Mouse (Mus musculus): ENCODE results near the gene Ifit1. TPM values are rescaled to one million over a fixed set of nuclear protein-coding genes. Genes with fewer than 3 reads are reported as not detected.

Gene Ifit1
- polyA plus RNA-seq, 1 experiment from 2014 or later, result 1.3 TPM

GRCm38 (mm10) chr19:34656511-34657298, 16.0 kb downstream of the Ifit1 start:
- Histone ChIP-seq H3K4me3 (no peak overlapping the region), H3K9ac (no peak overlapping the region), H3K27ac (replicated peaks) (peak overlapping the region; percentile 44), H3K9me3 (no peaks in the 10 kb centered on the region), H3K4me2 (peak overlapping the region; percentile 4; the same call in 1 of the 2 replicates), H3K36me3 (no peaks in the 10 kb centered on the region), H3K27me3 (replicated peaks) (no peaks in the 10 kb centered on the region), H3K4me1 (peaks cover 18% of the 10 kb centered on the region)
- ATAC-seq (ENCODE audit: extremely low read depth, insufficient number of reproducible peaks, low FRiP score, low TSS enrichment), result peak; percentile 84
- WGBS, result 12% methylated on average over 2 of the region's 2 CpGs

- Histone ChIP-seq H3K4me3 (peak overlapping the region; percentile 50), H3K9me3 (no peaks in the 10 kb centered on the region), H3K4me2 (peak overlapping the region; percentile 66), H3K4me1 (peaks cover 11% of the 10 kb centered on the region), H3K9ac (peak overlapping the region; percentile 62; the same call in 1 of the 2 replicates), H3K27me3 (replicated peaks) (no peaks in the 10 kb centered on the region), H3K36me3 (no peaks in the 10 kb centered on the region), H3K27ac (replicated peaks) (peak overlapping the region; percentile 51; the same call in 1 of the 2 replicates)
- ATAC-seq (ENCODE audit: extremely low read depth, insufficient number of reproducible peaks, low FRiP score, low TSS enrichment), result peak; percentile 85
- WGBS, result 8% methylated on average over 13 of the region's 13 CpGs
Observed at GRCm38 (mm10) chr19:34662067-34662507, 21.4 kb downstream of the Ifit1 start.

- H3K4me1 ChIP-seq, result peaks cover 7% of the 10 kb centered on the region
- H3K27me3 ChIP-seq (replicated peaks), result no peaks in the 10 kb centered on the region
- ATAC-seq (ENCODE audit: extremely low read depth, insufficient number of reproducible peaks, low FRiP score, low TSS enrichment), result no peak
- H3K4me2 ChIP-seq, result peak overlapping the region; percentile 66
- no peak overlapping the region; the same call in 1 of the 2 replicates for H3K4me3 ChIP-seq
- H3K36me3 ChIP-seq, result no peaks in the 10 kb centered on the region
- H3K27ac ChIP-seq (replicated peaks), result 0 out of 2 replicates have a peak overlapping the region, but pooled peaks have one; percentile 51
- no peaks in the 10 kb centered on the region for H3K9me3 ChIP-seq
- whole genome bisulfite sequencing, result 51% methylated on average over 4 of the region's 5 CpGs
- 0 out of 2 replicates have a peak overlapping the region, but pooled peaks have one; percentile 62 for H3K9ac ChIP-seq
Observed at GRCm38 (mm10) chr19:34662740-34663139, 22.1 kb downstream of the Ifit1 start.

DNA sequence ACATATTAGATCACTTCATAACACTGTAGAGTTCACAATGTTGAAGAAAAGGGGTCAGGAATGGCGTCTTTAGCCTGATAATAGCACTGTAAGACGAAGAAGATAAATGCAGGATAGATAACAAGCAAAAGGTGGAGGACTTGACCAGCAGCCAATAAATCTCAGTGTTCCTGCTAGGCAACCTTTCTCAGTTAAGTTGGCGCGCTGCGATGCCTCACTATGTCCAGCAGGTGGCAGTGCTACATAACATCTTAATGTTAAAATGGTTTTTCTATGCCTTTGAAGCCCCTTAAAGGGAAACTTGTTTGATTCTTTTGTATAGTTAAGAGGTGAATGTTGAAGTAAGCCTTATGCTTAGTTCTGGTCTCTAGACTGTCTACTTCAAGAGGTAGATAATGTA, 25.5 kb downstream of the Ifit1 start:
- no peak for ATAC-seq (ENCODE audit: extremely low read depth, insufficient number of reproducible peaks, low FRiP score, low TSS enrichment)
- Histone ChIP-seq H3K4me2 (no peak overlapping the region), H3K4me3 (no peak overlapping the region), H3K4me1 (peaks cover 7% of the 10 kb centered on the region), H3K36me3 (no peaks in the 10 kb centered on the region), H3K27ac (replicated peaks) (no peak overlapping the region), H3K9ac (no peak overlapping the region), H3K9me3 (no peaks in the 10 kb centered on the region), H3K27me3 (replicated peaks) (no peaks in the 10 kb centered on the region)
- WGBS, result under 1% methylated on average over 5 of the region's 5 CpGs

DNA sequence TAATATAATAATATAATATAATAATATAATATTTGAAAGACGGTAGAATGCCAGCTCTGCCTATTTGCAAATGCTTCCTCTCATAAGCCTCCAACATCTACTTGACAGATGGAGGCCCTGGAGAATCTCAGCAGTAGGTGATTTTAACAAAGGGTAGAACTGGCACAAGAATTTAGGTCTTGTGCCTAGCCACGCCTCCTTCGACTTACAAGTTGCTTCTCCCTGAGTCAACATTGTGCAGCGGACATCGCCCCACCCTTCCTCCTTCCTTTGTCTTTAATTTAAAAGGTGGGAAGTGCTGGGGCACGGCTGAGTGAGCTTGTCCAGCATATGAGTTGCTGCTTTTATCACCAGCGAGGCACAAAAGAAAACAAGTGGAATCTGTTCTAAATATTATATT, 32.8 kb downstream of the Ifit1 start:
- no peak overlapping the region for H3K9ac ChIP-seq
- no peak overlapping the region for H3K27ac ChIP-seq (replicated peaks)
- H3K36me3 ChIP-seq, result peaks cover 16% of the 10 kb centered on the region; the same call in 1 of the 2 replicates
- H3K4me2 ChIP-seq, result no peak overlapping the region
- H3K9me3 ChIP-seq, result no peaks in the 10 kb centered on the region
- H3K4me1 ChIP-seq, result peaks cover 12% of the 10 kb centered on the region
- no peak for ATAC-seq (ENCODE audit: extremely low read depth, insufficient number of reproducible peaks, low FRiP score, low TSS enrichment)
- no peaks in the 10 kb centered on the region for H3K27me3 ChIP-seq (replicated peaks)
- WGBS, result 58% methylated on average over 7 of the region's 7 CpGs
- no peak overlapping the region for H3K4me3 ChIP-seq

DNA sequence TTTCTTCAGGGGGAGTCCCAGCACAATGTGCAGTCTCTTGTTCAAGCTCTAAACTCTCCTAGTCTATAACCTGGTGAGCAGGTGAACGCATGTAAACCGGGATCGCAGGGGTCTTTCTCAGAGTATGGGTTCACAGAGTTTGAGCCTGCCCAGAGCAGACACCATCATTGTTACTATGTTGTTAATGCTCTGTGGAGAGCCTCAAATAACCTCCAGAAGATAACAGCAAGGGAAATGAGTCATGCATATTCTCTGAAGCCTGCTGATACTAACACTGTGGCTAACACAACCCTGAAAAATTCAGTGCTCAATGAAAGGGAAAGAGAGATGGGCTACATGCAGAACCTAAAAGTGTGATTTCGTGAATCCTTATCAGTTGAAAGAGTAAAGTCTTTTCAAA, 37.8 kb downstream of the Ifit1 start:
- Histone ChIP-seq H3K4me1 (peaks cover 14% of the 10 kb centered on the region), H3K27me3 (replicated peaks) (no peaks in the 10 kb centered on the region), H3K9me3 (no peaks in the 10 kb centered on the region), H3K4me2 (no peak overlapping the region), H3K36me3 (peaks cover 11% of the 10 kb centered on the region; the same call in 1 of the 2 replicates), H3K9ac (0 out of 2 replicates have a peak overlapping the region, but pooled peaks have one; percentile 24), H3K4me3 (no peak overlapping the region), H3K27ac (replicated peaks) (no peak overlapping the region)
- WGBS, result 40% methylated on average over 4 of the region's 4 CpGs
- no peak for ATAC-seq (ENCODE audit: extremely low read depth, insufficient number of reproducible peaks, low FRiP score, low TSS enrichment)

DNA sequence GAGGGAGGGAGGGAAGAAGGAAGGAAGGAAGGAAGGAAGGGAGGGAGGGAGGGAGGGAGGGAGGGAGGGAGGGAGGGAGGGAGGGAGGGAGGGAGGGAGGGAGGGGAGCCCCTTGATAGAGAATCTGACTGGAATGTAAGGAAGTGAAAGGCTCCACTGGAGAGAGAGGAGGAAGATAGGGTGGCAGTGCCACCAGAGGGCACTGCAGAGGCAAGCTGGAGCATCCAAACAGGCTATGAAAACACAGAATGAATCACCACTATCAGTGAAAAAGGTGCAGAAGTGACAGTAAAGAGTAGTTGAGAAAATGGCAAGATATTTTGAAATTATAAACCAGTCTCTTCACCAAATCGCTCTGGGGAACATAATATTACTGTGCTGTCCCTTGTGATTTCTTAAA, 44.2 kb downstream of the Ifit1 start:
- no peak overlapping the region for H3K4me2 ChIP-seq
- H3K4me1 ChIP-seq, result peaks cover 4% of the 10 kb centered on the region; the same call in 1 of the 2 replicates
- H3K9me3 ChIP-seq, result no peaks in the 10 kb centered on the region
- 50% methylated on average over 1 of the region's 1 CpGs for WGBS
- H3K9ac ChIP-seq, result no peak overlapping the region
- no peak overlapping the region for H3K27ac ChIP-seq (replicated peaks)
- ATAC-seq (ENCODE audit: extremely low read depth, insufficient number of reproducible peaks, low FRiP score, low TSS enrichment), result no peak
- H3K27me3 ChIP-seq (replicated peaks), result no peaks in the 10 kb centered on the region
- H3K36me3 ChIP-seq, result no peaks in the 10 kb centered on the region
- no peak overlapping the region for H3K4me3 ChIP-seq

- Histone ChIP-seq H3K4me1 (peaks cover 4% of the 10 kb centered on the region; the same call in 1 of the 2 replicates), H3K36me3 (no peaks in the 10 kb centered on the region), H3K9me3 (no peaks in the 10 kb centered on the region), H3K4me3 (no peak overlapping the region), H3K4me2 (no peak overlapping the region), H3K27ac (replicated peaks) (no peak overlapping the region), H3K27me3 (replicated peaks) (no peaks in the 10 kb centered on the region), H3K9ac (no peak overlapping the region)
- ATAC-seq (ENCODE audit: extremely low read depth, insufficient number of reproducible peaks, low FRiP score, low TSS enrichment), result no peak
- WGBS, result 88% methylated on average over 1 of the region's 1 CpGs
Observed at GRCm38 (mm10) chr19:34685530-34685929, 44.9 kb downstream of the Ifit1 start.

DNA sequence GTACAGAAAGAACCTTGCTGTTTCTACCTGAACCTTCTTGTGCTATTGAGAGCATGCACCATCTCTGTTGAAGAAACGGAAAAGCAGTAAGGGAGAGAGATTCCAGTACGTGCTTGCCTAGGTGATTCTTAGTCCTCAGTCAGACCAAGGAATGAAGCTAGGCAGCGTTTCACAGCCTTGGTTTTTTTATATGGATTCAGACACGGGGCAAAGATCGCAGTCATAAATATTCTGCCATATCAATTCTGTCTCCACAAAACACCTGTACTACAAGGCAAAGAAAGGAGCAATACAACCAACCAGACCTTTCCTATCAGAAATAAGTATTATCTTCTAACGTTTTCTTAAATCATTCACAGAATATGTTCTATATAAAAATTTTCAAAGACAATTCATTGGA, 50.7 kb downstream of the Ifit1 start:
- no peak overlapping the region for H3K4me2 ChIP-seq
- WGBS, result 82% methylated on average over 6 of the region's 6 CpGs
- no peaks in the 10 kb centered on the region for H3K36me3 ChIP-seq
- 0 out of 2 replicates have a peak, but pooled peaks cover 2% of the 10 kb centered on the region for H3K4me1 ChIP-seq
- no peak for ATAC-seq (ENCODE audit: extremely low read depth, insufficient number of reproducible peaks, low FRiP score, low TSS enrichment)
- H3K27me3 ChIP-seq (replicated peaks), result no peaks in the 10 kb centered on the region
- no peak overlapping the region for H3K9ac ChIP-seq
- H3K4me3 ChIP-seq, result no peak overlapping the region
- no peaks in the 10 kb centered on the region for H3K9me3 ChIP-seq
- no peak overlapping the region for H3K27ac ChIP-seq (replicated peaks)

DNA sequence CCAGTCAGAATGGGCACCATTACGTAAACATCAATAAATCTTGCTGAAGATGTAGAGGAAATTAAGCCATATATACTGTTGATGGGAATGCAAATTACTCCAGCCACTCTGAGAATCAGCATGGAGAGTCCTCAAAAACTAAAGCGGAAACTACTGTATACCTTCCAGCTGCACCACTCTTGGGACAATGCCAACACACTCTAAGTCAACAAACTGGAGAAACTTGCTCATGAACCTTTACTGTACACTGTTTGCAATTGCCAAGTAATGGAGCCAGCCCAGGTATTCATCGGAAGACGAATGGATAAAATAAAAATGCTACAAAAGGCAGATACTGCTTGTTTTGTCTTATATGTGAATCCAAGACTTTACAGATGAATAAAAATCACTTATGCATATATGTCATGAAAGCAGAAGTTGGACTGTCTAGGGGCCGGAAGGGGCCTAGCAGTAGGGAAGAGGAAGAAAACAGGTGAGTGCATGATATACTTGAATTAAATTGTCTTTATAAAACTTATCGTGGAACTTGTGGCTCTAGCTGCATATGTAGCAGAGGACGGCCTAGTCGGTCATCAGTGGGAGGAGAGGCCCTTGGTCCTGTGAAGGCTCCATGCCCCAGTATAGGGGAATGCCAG, 55.8 kb downstream of the Ifit1 start:
- H3K27me3 ChIP-seq (replicated peaks), result no peaks in the 10 kb centered on the region
- H3K36me3 ChIP-seq, result no peaks in the 10 kb centered on the region
- no peak for ATAC-seq (ENCODE audit: extremely low read depth, insufficient number of reproducible peaks, low FRiP score, low TSS enrichment)
- H3K4me1 ChIP-seq, result 0 out of 2 replicates have a peak, but pooled peaks cover 3% of the 10 kb centered on the region
- no peak overlapping the region for H3K4me2 ChIP-seq
- no peak overlapping the region for H3K27ac ChIP-seq (replicated peaks)
- H3K9me3 ChIP-seq, result no peaks in the 10 kb centered on the region
- H3K9ac ChIP-seq, result no peak overlapping the region
- 84% methylated on average over 8 of the region's 8 CpGs for WGBS
- H3K4me3 ChIP-seq, result no peak overlapping the region

GRCm38 (mm10) chr19:34697461-34697860, 56.8 kb downstream of the Ifit1 start:
- WGBS, result 68% methylated on average over 2 of the region's 2 CpGs
- H3K27ac ChIP-seq (replicated peaks), result no peak overlapping the region
- no peaks in the 10 kb centered on the region for H3K36me3 ChIP-seq
- H3K27me3 ChIP-seq (replicated peaks), result no peaks in the 10 kb centered on the region
- no peak overlapping the region for H3K4me3 ChIP-seq
- no peak for ATAC-seq (ENCODE audit: extremely low read depth, insufficient number of reproducible peaks, low FRiP score, low TSS enrichment)
- H3K4me1 ChIP-seq, result 0 out of 2 replicates have a peak, but pooled peaks cover 3% of the 10 kb centered on the region
- H3K9ac ChIP-seq, result no peak overlapping the region
- no peak overlapping the region for H3K4me2 ChIP-seq
- H3K9me3 ChIP-seq, result no peaks in the 10 kb centered on the region
